Mouse (Mus musculus): ENCODE data around the gene Pmis2. TPM values are rescaled to one million over a fixed set of nuclear protein-coding genes. Genes with fewer than 3 reads are reported as not detected.

The Pmis2 gene
- polyA plus RNA-seq, 1 experiment from 2014 or later, result not detected

- H3K4me2 ChIP-seq, result peak overlapping the region; percentile 80
- H3K27me3 ChIP-seq (ENCODE audit: insufficient read depth, low read length), result no peaks in the 10 kb centered on the region
- H3K36me3 ChIP-seq (ENCODE audit: insufficient read depth), result peaks cover 25% of the 10 kb centered on the region
- peak; percentile 22 for DNase-seq
- no peak for TF ChIP-seq CTCF (IDR thresholded peaks at IDR 0.05; ENCODE audit: low read depth)
- H3K4me1 ChIP-seq (ENCODE audit: insufficient read depth), result no peaks in the 10 kb centered on the region
- no peak overlapping the region for H3K27ac ChIP-seq (ENCODE audit: low read depth)
- H3K9ac ChIP-seq, result peak overlapping the region; percentile 76
- WGBS, result 4% methylated on average over 11 of the region's 11 CpGs
- peak overlapping the region; percentile 69 for H3K4me3 ChIP-seq (ENCODE audit: low read depth, low read length)
- no peaks in the 10 kb centered on the region for H3K9me3 ChIP-seq (ENCODE audit: low read depth, low read length)
- peak; percentile 68 for ATAC-seq (ENCODE audit: insufficient read depth)
Observed at GRCm38 (mm10) chr7:30665321-30665720, 6.1 kb downstream of the Pmis2 start.

- no peaks in the 10 kb centered on the region for H3K27me3 ChIP-seq (ENCODE audit: insufficient read depth, low read length)
- under 1% methylated on average over 34 of the region's 34 CpGs for WGBS
- H3K27ac ChIP-seq (ENCODE audit: low read depth), result peak within 1 kb of the TSS; percentile 50; the same call in 1 of the 2 replicates
Observed at GRCm38 (mm10) chr7:30664529-30665200, 6.7 kb downstream of the Pmis2 start, which contains the start of gene Haus5. TSS of gene Haus5 (minus strand) at chr7:30664994.

GRCm38 (mm10) chr7:30649591-30650540 is 21.5 kb downstream of the Pmis2 start, which contains the start of gene Rbm42:
TSS of gene Rbm42 (minus strand) at chr7:30650317.
- H3K4me3 ChIP-seq (ENCODE audit: low read depth, low read length), result peak within 1 kb of the TSS; percentile 91
- peak; percentile 100 for DNase-seq
- peak; percentile 99 for ATAC-seq (ENCODE audit: insufficient read depth)
- peak within 1 kb of the TSS; percentile 90 for H3K9ac ChIP-seq
- 2% methylated on average over 59 of the region's 59 CpGs for WGBS
- H3K27me3 ChIP-seq (ENCODE audit: insufficient read depth, low read length), result no peaks in the 10 kb centered on the region
- H3K9me3 ChIP-seq (ENCODE audit: low read depth, low read length), result no peaks in the 10 kb centered on the region
- no peaks in the 10 kb centered on the region for H3K4me1 ChIP-seq (ENCODE audit: insufficient read depth)
- H3K27ac ChIP-seq (ENCODE audit: low read depth), result peak within 1 kb of the TSS; percentile 81; the same call in 1 of the 2 replicates
- peaks cover 60% of the 10 kb centered on the region for H3K36me3 ChIP-seq (ENCODE audit: insufficient read depth)
- no peak for TF ChIP-seq CTCF (IDR thresholded peaks at IDR 0.05; ENCODE audit: low read depth)
- H3K4me2 ChIP-seq, result peak within 1 kb of the TSS; percentile 96

More at GRCm38 (mm10) chr7:30664529-30665200, 6.7 kb downstream of the Pmis2 start, which contains the start of gene Haus5:
- Histone ChIP-seq H3K4me3 (ENCODE audit: low read depth, low read length) (peak within 1 kb of the TSS; percentile 69), H3K4me2 (peak within 1 kb of the TSS; percentile 80), H3K4me1 (ENCODE audit: insufficient read depth) (no peaks in the 10 kb centered on the region), H3K36me3 (ENCODE audit: insufficient read depth) (peaks cover 31% of the 10 kb centered on the region), H3K9ac (peak within 1 kb of the TSS; percentile 76), H3K9me3 (ENCODE audit: low read depth, low read length) (no peaks in the 10 kb centered on the region)
- peak; percentile 97 for ATAC-seq (ENCODE audit: insufficient read depth)
- DNase-seq, result peak; percentile 98
- no peak for TF ChIP-seq CTCF (IDR thresholded peaks at IDR 0.05; ENCODE audit: low read depth)

GRCm38 (mm10) chr7:30639083-30639482 is 32.3 kb downstream of the Pmis2 start:
- DNase-seq (no peak), ATAC-seq (ENCODE audit: insufficient read depth) (no peak)
- WGBS, result 11% methylated on average over 4 of the region's 4 CpGs
- Histone ChIP-seq H3K4me1 (ENCODE audit: insufficient read depth) (no peaks in the 10 kb centered on the region), H3K4me3 (ENCODE audit: low read depth, low read length) (no peak overlapping the region), H3K27ac (ENCODE audit: low read depth) (no peak overlapping the region), H3K27me3 (ENCODE audit: insufficient read depth, low read length) (peaks cover 25% of the 10 kb centered on the region), H3K9me3 (ENCODE audit: low read depth, low read length) (no peaks in the 10 kb centered on the region), H3K9ac (no peak overlapping the region), H3K4me2 (no peak overlapping the region), H3K36me3 (ENCODE audit: insufficient read depth) (peaks cover 38% of the 10 kb centered on the region)
- TF ChIP-seq CTCF (IDR thresholded peaks at IDR 0.05; ENCODE audit: low read depth), result no peak

GRCm38 (mm10) chr7:30636395-30636794 is 35.0 kb downstream of the Pmis2 start:
- H3K4me3 ChIP-seq (ENCODE audit: low read depth, low read length), result no peak overlapping the region
- H3K4me2 ChIP-seq, result no peak overlapping the region
- ATAC-seq (ENCODE audit: insufficient read depth), result no peak
- peaks cover 11% of the 10 kb centered on the region for H3K36me3 ChIP-seq (ENCODE audit: insufficient read depth)
- no peaks in the 10 kb centered on the region for H3K4me1 ChIP-seq (ENCODE audit: insufficient read depth)
- H3K27ac ChIP-seq (ENCODE audit: low read depth), result no peak overlapping the region
- no peak for TF ChIP-seq CTCF (IDR thresholded peaks at IDR 0.05; ENCODE audit: low read depth)
- H3K9ac ChIP-seq, result no peak overlapping the region
- DNase-seq, result no peak
- WGBS, result 19% methylated on average over 11 of the region's 11 CpGs
- no peaks in the 10 kb centered on the region for H3K9me3 ChIP-seq (ENCODE audit: low read depth, low read length)
- peaks cover 45% of the 10 kb centered on the region for H3K27me3 ChIP-seq (ENCODE audit: insufficient read depth, low read length)

- no peak for TF ChIP-seq CTCF (IDR thresholded peaks at IDR 0.05; ENCODE audit: low read depth)
- H3K27ac ChIP-seq (ENCODE audit: low read depth), result no peak within 1 kb of the TSS
- H3K9me3 ChIP-seq (ENCODE audit: low read depth, low read length), result no peaks in the 10 kb centered on the region
- H3K4me2 ChIP-seq, result peak within 1 kb of the TSS; percentile 42
- no peaks in the 10 kb centered on the region for H3K4me1 ChIP-seq (ENCODE audit: insufficient read depth)
- H3K36me3 ChIP-seq (ENCODE audit: insufficient read depth), result peaks cover 5% of the 10 kb centered on the region
- H3K4me3 ChIP-seq (ENCODE audit: low read depth, low read length), result peak within 1 kb of the TSS; percentile 26
- no peak for ATAC-seq (ENCODE audit: insufficient read depth)
- 3% methylated on average over 5 of the region's 5 CpGs for WGBS
- DNase-seq, result no peak
- peaks cover 45% of the 10 kb centered on the region for H3K27me3 ChIP-seq (ENCODE audit: insufficient read depth, low read length)
- H3K9ac ChIP-seq, result no peak within 1 kb of the TSS
Observed at GRCm38 (mm10) chr7:30635752-30636151, 35.7 kb downstream of the Pmis2 start, which contains the start of gene Etv2. TSS of gene Etv2 (minus strand) at chr7:30635852.
